Mouse (Mus musculus) Patski (cell line): ENCODE measurements around the gene Pigyl. TPM values are rescaled to one million over a fixed set of nuclear protein-coding genes. Genes with fewer than 3 reads are reported as not detected.
A peak's percentile ranks its signal among the peaks of the same experiment; 100 is the strongest.
"Not testable (repeated sequence)": the region's sequence is repeated elsewhere in the genome, so short reads cannot be mapped to it uniquely, and the experiment has no call there.

Experiments
- ATAC-seq: fragments of 100-300 bp; one replicate; pipeline ENCODE4 v1.8.0; 2021
- CTCF ChIA-PET: fragments of 350-600 bp; sonication (Branson Sonifier 250); formaldehyde crosslinking; loops from one replicate; lab custom pipeline; 2022; ENCODE audit warnings: inconsistent platforms; lab: Charles Lee
- POLR2A ChIA-PET: fragments of 350-600 bp; sonication (Branson Sonifier 250); formaldehyde crosslinking; loops from one replicate; lab custom pipeline; 2022; ENCODE audit warnings: antibody characterized with exemption, inconsistent platforms; lab: Charles Lee
- DNase-seq: peaks from one replicate; pipeline ENCODE4 v3.0.0-alpha.2; 2011; ENCODE audit warnings: low read depth, low spot score
- H3K27me3 ChIP-seq: fragments of 371-371 bp; one replicate; pipeline ENCODE4 v1.5.1; 2021
- CTCF ChIP-seq: fragments of 100-300 bp; IDR thresholded peaks from one replicate; pipeline ENCODE4 v1.5.1; 2021
- in situ Hi-C: fragments of 300-500 bp; cut with MboI; formaldehyde crosslinking; loops from 3 replicates; pipeline ENCODE4 v1.11.1; 2018; ENCODE audit warnings: low pct_unique_long_range_greater_than_20kb, mixed read lengths
- polyA plus RNA-seq: library from polyadenylated mRNA; unstranded; gene quantifications from one replicate; pipeline ENCODE4 v1.2.3, GENCODE M21; 2021

Gene Pigyl
- polyA plus RNA-seq, 1 experiment from 2014 or later = 72.3 TPM

DNA sequence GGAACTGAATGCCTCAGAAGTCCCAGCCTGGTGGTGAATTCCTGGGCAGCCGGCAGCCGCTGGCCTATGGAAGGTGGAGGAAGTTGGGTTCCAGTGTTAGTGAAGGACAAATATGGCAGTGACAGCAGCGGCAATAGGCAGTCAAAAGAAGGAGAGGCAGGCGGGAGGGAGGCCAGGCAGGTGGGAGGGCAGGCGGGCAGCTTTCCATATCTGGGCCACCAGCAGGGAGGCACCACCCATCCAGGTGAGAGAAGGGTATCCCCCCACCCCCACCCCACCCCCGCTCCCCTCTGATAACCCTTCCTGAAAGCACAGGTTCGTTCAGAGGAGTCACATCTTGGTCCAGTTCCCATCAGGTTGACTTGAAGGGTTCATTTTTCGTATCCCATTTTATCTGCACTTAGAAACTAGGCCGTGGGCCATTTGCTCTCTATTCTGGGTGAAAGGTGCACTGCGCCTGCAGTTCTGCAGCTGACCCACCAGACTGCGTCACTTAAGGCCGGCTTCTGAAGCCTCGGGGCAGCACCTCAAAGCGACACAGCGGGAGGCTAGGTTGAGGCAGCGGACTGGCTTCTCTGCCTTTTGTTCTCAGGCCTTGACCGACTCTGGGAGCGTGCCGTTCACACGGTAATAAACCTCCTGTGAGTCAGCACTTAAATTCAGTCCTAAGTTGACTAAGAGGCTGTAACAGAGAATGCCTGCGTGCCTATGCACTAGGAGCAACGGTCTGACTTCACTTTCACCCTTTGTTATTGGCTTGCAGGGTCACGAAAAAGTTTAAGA is 19.7 kb upstream of the Pigyl start:
- TF ChIP-seq CTCF = no peak
- no peaks in the 10 kb centered on the region for H3K27me3 ChIP-seq
- ATAC-seq = no peak
- ChIA-PET CTCF (interaction anchor here (1.9 to 7.0 kb wide), 3 partner anchors 18 to 71 kb away, joined by 6 to 81 read pairs (median 9); partner anchors contain the start of gene Gm49318), POLR2A (no interaction called here)
- in situ Hi-C loops = no loop called here
- no peak for DNase-seq

- no peak for TF ChIP-seq CTCF
- ChIA-PET POLR2A (no interaction called here), CTCF (interaction anchor here (0.9 to 7.0 kb wide), 7 partner anchors 8 to 139 kb away, joined by 3 to 81 read pairs (median 3); partner anchors contain the start of gene Gm49318)
- no peaks in the 10 kb centered on the region for H3K27me3 ChIP-seq
- DNase-seq = no peak
- no peak for ATAC-seq
- in situ Hi-C loops = no loop called here
These were observed 18.2 kb upstream of the Pigyl start for GRCm38 (mm10) chr9:22138480-22138879.

DNA sequence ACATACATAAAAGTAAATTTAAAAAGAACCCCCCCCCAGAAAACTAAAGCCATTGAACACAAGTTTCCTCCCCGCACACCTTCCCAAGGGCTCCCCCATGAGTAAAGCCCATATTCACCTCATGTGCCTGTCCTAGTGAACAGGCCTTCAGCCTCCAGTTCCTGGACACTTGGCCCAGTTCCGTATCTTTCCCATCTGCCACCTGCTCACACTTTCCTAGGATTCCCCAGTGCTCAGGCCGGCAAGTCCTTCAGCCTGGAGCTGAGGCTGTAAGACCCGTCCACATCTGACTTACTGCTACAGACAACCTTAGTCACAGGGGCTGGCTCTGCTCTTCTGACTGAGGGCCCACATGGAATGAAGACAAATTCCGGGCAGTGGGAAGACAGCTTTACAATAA is 16.9 kb upstream of the Pigyl start:
- CTCF ChIA-PET = interaction anchor here (7.0 kb wide), 1 partner anchor 73 kb away, joined by 81 read pairs; the partner anchor contains the start of gene Gm49318
- in situ Hi-C loops = loop anchor here (5.0 kb wide), 1 partner anchor 67 kb away; the partner anchor contains the start of genes Gm49318 and Zfp653

GRCm38 (mm10) chr9:22143108-22144037 is 13.3 kb upstream of the Pigyl start:
- TF ChIP-seq CTCF = peak; percentile 96
- no peaks in the 10 kb centered on the region for H3K27me3 ChIP-seq
- ChIA-PET POLR2A (interaction anchor here (1.0 to 1.3 kb wide), 2 partner anchors 25 to 76 kb away, joined by 3 read pairs; no protein-coding TSS in a partner anchor), CTCF (interaction anchor here (0.6 to 7.0 kb wide), 16 partner anchors 8 to 268 kb away, joined by 3 to 81 read pairs (median 4); partner anchors contain the start of genes 9530077C05Rik, Cnn1, Elof1 and Gm49318)
- DNase-seq = peak; percentile 39
- in situ Hi-C loops = loop anchor here (5.0 kb wide), 1 partner anchor 71 kb away; the partner anchor contains the start of genes Gm49318 and Zfp653
- ATAC-seq = no peak

More for the DNA sequence above, 16.9 kb upstream of the Pigyl start:
- no peaks in the 10 kb centered on the region for H3K27me3 ChIP-seq
- POLR2A ChIA-PET = no interaction called here
- ATAC-seq = no peak
- TF ChIP-seq CTCF = no peak
- DNase-seq = no peak

DNA sequence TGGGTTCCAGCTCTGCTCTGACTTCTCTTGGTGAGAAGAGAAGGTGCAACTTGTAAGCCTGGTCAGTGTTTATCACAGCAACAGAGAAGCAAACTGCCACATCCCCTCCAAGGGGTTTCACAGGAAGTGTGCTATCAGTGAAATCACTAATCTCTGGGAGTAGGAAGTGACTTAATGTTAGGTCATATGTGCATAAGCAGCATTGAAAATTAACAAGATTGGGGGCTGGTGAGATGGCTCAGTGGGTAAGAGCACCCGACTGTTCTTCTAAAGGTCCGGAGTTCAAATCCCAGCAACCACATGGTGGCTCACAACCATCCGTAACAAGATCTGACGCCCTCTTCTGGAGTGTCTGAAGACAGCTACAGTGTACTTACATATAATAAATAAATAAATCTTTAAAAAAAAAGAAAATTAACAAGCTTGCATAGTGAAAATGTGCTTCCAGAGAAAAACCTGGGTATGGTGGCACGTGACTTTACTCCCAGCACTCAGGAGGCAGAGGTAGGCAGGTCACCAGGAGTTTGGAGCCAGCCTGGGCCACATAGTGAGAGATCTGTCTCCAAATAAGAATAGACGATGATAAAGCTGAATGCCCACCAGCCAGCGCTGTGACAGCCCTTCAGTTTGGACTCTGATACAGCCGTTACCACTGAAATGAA is 12.2 kb upstream of the Pigyl start:
- ChIA-PET POLR2A (interaction anchor here (1.3 kb wide), 1 partner anchor 26 kb away, joined by 3 read pairs; no protein-coding TSS in a partner anchor), CTCF (interaction anchor here (1.5 to 7.0 kb wide), 5 partner anchors 11 to 267 kb away, joined by 6 to 81 read pairs (median 9); partner anchors contain the start of genes 9530077C05Rik and Gm49318)
- TF ChIP-seq CTCF = no peak
- no peaks in the 10 kb centered on the region for H3K27me3 ChIP-seq
- in situ Hi-C loops = loop anchor here (5.0 kb wide), 1 partner anchor 72 kb away; the partner anchor contains the start of genes Gm49318 and Zfp653
- ATAC-seq (no peak), DNase-seq (no peak)

DNA sequence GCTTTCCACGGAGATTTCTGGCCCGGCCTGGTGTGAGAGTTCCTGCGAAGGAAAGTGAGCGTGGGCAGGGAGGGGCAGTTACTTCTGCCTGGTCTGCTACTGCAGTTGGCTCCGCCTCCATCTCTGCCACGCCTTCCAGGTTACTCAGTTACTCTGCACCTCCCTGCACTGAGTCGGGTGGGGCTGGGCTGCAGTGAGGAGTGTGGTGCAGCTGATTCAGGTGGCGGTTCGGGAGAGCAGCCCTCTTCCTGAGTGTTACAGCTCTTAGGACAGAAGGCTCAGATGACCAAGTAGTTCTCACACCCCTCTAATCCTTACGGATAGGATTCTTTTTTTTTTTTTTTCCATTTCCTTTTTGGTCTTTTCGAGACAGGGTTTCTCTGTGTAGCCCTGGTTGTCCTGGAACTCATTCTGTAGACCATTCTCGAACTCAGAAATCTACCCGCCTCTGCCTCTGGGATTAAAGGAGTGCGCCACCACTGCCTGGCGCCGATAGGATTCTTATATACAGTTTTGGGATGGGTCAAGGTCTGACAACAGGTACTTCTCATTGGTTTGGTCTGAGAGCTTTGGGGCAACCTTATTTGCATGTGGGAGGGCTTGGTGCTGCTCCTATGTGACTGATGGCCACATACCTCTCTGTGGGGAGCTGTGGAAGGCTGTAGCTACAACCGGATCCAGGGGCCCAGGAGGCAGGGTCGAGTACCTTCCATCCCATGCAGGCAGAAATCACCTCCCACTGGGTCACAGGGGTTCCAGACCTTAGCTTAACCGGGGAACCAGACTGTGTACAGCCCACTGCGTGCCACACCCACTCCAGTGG is 7.0 kb upstream of the Pigyl start:
- ATAC-seq (no peak), DNase-seq (no peak)
- H3K27me3 ChIP-seq = no peaks in the 10 kb centered on the region
- in situ Hi-C loops = no loop called here
- ChIA-PET CTCF (no interaction called here), POLR2A (interaction anchor here (0.6 kb wide), 1 partner anchor 1113 kb away, joined by 3 read pairs; no protein-coding TSS in a partner anchor)
- no peak for TF ChIP-seq CTCF

DNA sequence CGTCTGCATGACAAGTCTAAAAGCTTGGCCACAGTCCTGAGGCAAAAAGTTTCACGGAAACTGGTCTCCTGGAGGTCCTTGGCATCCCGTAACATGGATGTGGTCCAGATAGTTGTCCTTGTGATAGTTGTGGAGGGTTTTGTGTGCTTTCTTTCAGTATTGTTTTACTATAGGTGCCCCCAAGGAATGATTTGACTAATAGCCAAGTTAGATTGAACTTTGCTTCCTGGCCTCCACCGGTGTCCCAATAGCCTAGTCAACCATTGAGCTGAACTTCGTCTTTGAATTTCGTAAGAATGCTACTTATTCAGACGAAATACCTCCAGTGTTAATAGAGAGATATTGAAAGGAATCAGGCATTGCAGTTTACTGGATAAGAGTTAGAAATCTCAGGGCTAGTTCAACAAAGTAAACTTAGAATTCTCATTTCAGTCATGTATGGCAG is 6.4 kb upstream of the Pigyl start:
- ATAC-seq, in situ Hi-C loops, POLR2A ChIA-PET, DNase-seq, H3K27me3 ChIP-seq: not testable (repeated sequence)
- CTCF ChIA-PET = interaction anchor here (1.0 kb wide), 1 partner anchor 312 kb away, joined by 3 read pairs; no protein-coding TSS in a partner anchor

DNA sequence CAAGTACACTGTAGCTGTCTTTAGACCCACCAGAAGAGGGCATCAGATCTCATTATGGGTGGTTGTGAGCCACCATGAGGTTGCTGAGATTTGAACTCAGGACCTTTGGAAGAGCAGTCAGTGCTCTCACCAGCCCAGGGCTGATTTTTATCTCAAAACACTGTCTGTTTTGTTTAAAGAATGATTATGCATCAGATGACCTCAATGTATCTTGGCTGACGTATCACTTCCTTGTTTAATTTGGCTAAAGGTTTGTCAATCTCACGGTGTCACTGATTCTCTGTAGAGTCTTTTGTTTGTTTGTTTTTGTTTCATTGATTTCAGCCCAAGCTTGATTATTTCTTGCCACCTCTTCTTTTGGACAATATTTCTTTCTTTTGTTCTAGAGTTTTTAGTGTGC is 5.7 kb upstream of the Pigyl start:
- in situ Hi-C loops = no loop called here
- CTCF ChIA-PET = interaction anchor here (1.0 to 1.3 kb wide), 2 partner anchors 8 to 312 kb away, joined by 3 read pairs; no protein-coding TSS in a partner anchor
- ATAC-seq (no peak), DNase-seq (no peak)
- TF ChIP-seq CTCF = peak; percentile 30
- H3K27me3 ChIP-seq = no peaks in the 10 kb centered on the region
- POLR2A ChIA-PET = no interaction called here
